Mouse (Mus musculus): ENCODE measurements around the gene Fbn1. TPM values are rescaled to one million over a fixed set of nuclear protein-coding genes. Genes with fewer than 3 reads are reported as not detected.

The Fbn1 gene
- polyA plus RNA-seq, 1 experiment from 2014 or later: 14.1 TPM

DNA sequence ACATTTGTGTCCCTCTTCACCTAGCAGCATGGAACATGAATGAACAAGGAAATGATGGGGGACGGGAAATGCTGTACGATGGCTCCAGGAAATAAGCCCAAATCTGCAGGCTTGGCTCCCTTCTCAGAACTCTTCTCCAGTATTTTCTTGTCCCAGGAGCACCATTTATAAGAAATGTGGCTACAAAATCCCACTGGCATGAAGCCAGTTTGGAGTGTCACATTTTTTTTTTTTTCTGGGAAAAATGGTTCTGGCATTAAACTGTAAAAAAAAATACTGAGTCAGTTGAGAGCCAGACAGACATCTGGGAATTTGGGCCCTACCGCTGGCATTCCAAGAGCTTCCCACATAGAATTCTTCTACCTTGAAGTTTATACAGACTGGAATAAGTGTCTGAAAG lies 203.0 kb downstream of the Fbn1 start:
- H3K9ac ChIP-seq (replicated peaks; ENCODE audit: low read length): no peak overlapping the region
- H3K27ac ChIP-seq (replicated peaks; ENCODE audit: low read depth, low read length): no peak overlapping the region
- ATAC-seq (replicated peaks; ENCODE audit: insufficient number of reproducible peaks, low FRiP score, low TSS enrichment, low read depth) (no peak), DNase-seq (ENCODE audit: low spot score) (no peak)
- 96% methylated on average over 3 of the region's 3 CpGs for WGBS
- no peaks in the 10 kb centered on the region for H3K9me3 ChIP-seq (replicated peaks; ENCODE audit: control insufficient read depth, low read length)
- no peak overlapping the region for H3K4me3 ChIP-seq (ENCODE audit: low read depth, low read length)
- H3K4me2 ChIP-seq (ENCODE audit: low read depth, low read length): no peak overlapping the region
- H3K4me1 ChIP-seq (ENCODE audit: control insufficient read depth, insufficient read depth, low read length): no peaks in the 10 kb centered on the region
- no peaks in the 10 kb centered on the region; the same call in 1 of the 2 replicates for H3K36me3 ChIP-seq (replicated peaks; ENCODE audit: control insufficient read depth, insufficient read depth, low read depth, low read length)
- H3K27me3 ChIP-seq (ENCODE audit: control insufficient read depth, insufficient read depth, low read length): no peaks in the 10 kb centered on the region

- DNase-seq (ENCODE audit: low spot score) (no peak), ATAC-seq (replicated peaks; ENCODE audit: insufficient number of reproducible peaks, low FRiP score, low TSS enrichment, low read depth) (no peak)
- 76% methylated on average over 5 of the region's 5 CpGs for WGBS
- Histone ChIP-seq H3K27ac (replicated peaks; ENCODE audit: low read depth, low read length) (no peak overlapping the region), H3K27me3 (ENCODE audit: control insufficient read depth, insufficient read depth, low read length) (no peaks in the 10 kb centered on the region), H3K4me2 (ENCODE audit: low read depth, low read length) (no peak overlapping the region), H3K9me3 (replicated peaks; ENCODE audit: control insufficient read depth, low read length) (no peaks in the 10 kb centered on the region), H3K36me3 (replicated peaks; ENCODE audit: control insufficient read depth, insufficient read depth, low read depth, low read length) (no peaks in the 10 kb centered on the region; the same call in 1 of the 2 replicates), H3K4me3 (ENCODE audit: low read depth, low read length) (no peak overlapping the region), H3K9ac (replicated peaks; ENCODE audit: low read length) (no peak overlapping the region), H3K4me1 (ENCODE audit: control insufficient read depth, insufficient read depth, low read length) (no peaks in the 10 kb centered on the region)
Measured at GRCm38 (mm10) chr2:125303764-125304384, 203.9 kb downstream of the Fbn1 start.

GRCm38 (mm10) chr2:125302625-125302924 lies 205.2 kb downstream of the Fbn1 start:
- H3K9me3 ChIP-seq (replicated peaks; ENCODE audit: control insufficient read depth, low read length): no peaks in the 10 kb centered on the region
- no peak overlapping the region for H3K4me3 ChIP-seq (ENCODE audit: low read depth, low read length)
- DNase-seq (ENCODE audit: low spot score) (no peak), ATAC-seq (replicated peaks; ENCODE audit: insufficient number of reproducible peaks, low FRiP score, low TSS enrichment, low read depth) (no peak)
- no peak overlapping the region for H3K27ac ChIP-seq (replicated peaks; ENCODE audit: low read depth, low read length)
- no peak overlapping the region for H3K9ac ChIP-seq (replicated peaks; ENCODE audit: low read length)
- H3K4me1 ChIP-seq (ENCODE audit: control insufficient read depth, insufficient read depth, low read length): no peaks in the 10 kb centered on the region
- 69% methylated on average over 8 of the region's 8 CpGs for WGBS
- H3K4me2 ChIP-seq (ENCODE audit: low read depth, low read length): no peak overlapping the region
- no peaks in the 10 kb centered on the region for H3K27me3 ChIP-seq (ENCODE audit: control insufficient read depth, insufficient read depth, low read length)
- no peaks in the 10 kb centered on the region; the same call in 1 of the 2 replicates for H3K36me3 ChIP-seq (replicated peaks; ENCODE audit: control insufficient read depth, insufficient read depth, low read depth, low read length)

DNA sequence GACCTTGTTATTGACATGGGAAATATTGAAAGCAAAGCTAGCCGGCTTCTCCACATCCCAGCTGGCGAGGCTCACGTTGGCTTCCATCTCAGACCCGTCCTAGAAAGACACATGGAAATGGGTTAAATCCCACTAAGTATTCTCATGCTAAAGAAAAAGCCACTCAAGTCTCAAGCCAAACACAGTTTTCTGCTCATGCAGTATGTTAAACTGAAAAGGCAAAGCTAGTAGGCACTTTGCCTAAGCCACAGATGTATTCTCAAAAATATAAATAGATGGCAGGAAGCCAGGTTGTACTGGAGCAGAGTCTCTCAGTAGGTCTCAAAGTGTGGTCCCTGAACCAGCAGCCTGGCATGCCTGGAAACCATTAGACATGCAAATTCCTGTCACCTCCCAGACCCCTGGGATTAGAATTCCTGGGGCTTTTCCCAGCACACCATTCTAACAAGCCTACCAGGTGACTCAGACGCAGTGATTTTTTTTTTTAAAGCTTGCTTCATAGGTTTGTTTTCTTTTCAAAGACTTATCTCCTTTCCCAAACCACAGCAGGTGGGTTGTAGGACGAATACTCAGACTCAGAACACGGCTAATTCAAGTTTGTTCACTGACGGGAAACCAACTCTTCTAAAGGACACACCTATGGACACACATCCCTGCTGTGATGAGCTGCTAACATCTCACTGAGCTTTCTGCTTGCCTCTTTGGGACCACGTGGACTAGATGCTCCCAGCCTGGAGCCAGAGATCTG lies 205.7 kb downstream of the Fbn1 start:
- H3K4me2 ChIP-seq (ENCODE audit: low read depth, low read length): no peak overlapping the region
- no peaks in the 10 kb centered on the region for H3K4me1 ChIP-seq (ENCODE audit: control insufficient read depth, insufficient read depth, low read length)
- no peak overlapping the region for H3K4me3 ChIP-seq (ENCODE audit: low read depth, low read length)
- WGBS: 57% methylated on average over 9 of the region's 9 CpGs
- H3K27ac ChIP-seq (replicated peaks; ENCODE audit: low read depth, low read length): no peak overlapping the region
- ATAC-seq (replicated peaks; ENCODE audit: insufficient number of reproducible peaks, low FRiP score, low TSS enrichment, low read depth): no peak
- H3K9ac ChIP-seq (replicated peaks; ENCODE audit: low read length): no peak overlapping the region
- no peaks in the 10 kb centered on the region for H3K27me3 ChIP-seq (ENCODE audit: control insufficient read depth, insufficient read depth, low read length)
- DNase-seq (ENCODE audit: low spot score): no peak
- no peaks in the 10 kb centered on the region for H3K9me3 ChIP-seq (replicated peaks; ENCODE audit: control insufficient read depth, low read length)
- no peaks in the 10 kb centered on the region; the same call in 1 of the 2 replicates for H3K36me3 ChIP-seq (replicated peaks; ENCODE audit: control insufficient read depth, insufficient read depth, low read depth, low read length)

- no peaks in the 10 kb centered on the region for H3K27me3 ChIP-seq (ENCODE audit: control insufficient read depth, insufficient read depth, low read length)
- ATAC-seq (replicated peaks; ENCODE audit: insufficient number of reproducible peaks, low FRiP score, low TSS enrichment, low read depth) (no peak), DNase-seq (ENCODE audit: low spot score) (no peak)
- 97% methylated on average over 1 of the region's 1 CpGs for WGBS
- no peak overlapping the region for H3K4me3 ChIP-seq (ENCODE audit: low read depth, low read length)
- no peak overlapping the region for H3K4me2 ChIP-seq (ENCODE audit: low read depth, low read length)
- no peaks in the 10 kb centered on the region for H3K36me3 ChIP-seq (replicated peaks; ENCODE audit: control insufficient read depth, insufficient read depth, low read depth, low read length)
- H3K9me3 ChIP-seq (replicated peaks; ENCODE audit: control insufficient read depth, low read length): no peaks in the 10 kb centered on the region
- H3K27ac ChIP-seq (replicated peaks; ENCODE audit: low read depth, low read length): no peak overlapping the region
- H3K9ac ChIP-seq (replicated peaks; ENCODE audit: low read length): no peak overlapping the region
- no peaks in the 10 kb centered on the region for H3K4me1 ChIP-seq (ENCODE audit: control insufficient read depth, insufficient read depth, low read length)
Measured at GRCm38 (mm10) chr2:125298841-125299240, 209.0 kb downstream of the Fbn1 start.

GRCm38 (mm10) chr2:125295526-125295925 lies 212.3 kb downstream of the Fbn1 start:
- ATAC-seq (replicated peaks; ENCODE audit: insufficient number of reproducible peaks, low FRiP score, low TSS enrichment, low read depth) (no peak), DNase-seq (ENCODE audit: low spot score) (no peak)
- Histone ChIP-seq H3K4me2 (ENCODE audit: low read depth, low read length) (no peak overlapping the region), H3K9ac (replicated peaks; ENCODE audit: low read length) (no peak overlapping the region), H3K36me3 (replicated peaks; ENCODE audit: control insufficient read depth, insufficient read depth, low read depth, low read length) (no peaks in the 10 kb centered on the region), H3K27ac (replicated peaks; ENCODE audit: low read depth, low read length) (no peak overlapping the region), H3K9me3 (replicated peaks; ENCODE audit: control insufficient read depth, low read length) (no peaks in the 10 kb centered on the region), H3K27me3 (ENCODE audit: control insufficient read depth, insufficient read depth, low read length) (no peaks in the 10 kb centered on the region), H3K4me1 (ENCODE audit: control insufficient read depth, insufficient read depth, low read length) (no peaks in the 10 kb centered on the region), H3K4me3 (ENCODE audit: low read depth, low read length) (no peak overlapping the region)
- 87% methylated on average over 3 of the region's 3 CpGs for WGBS

GRCm38 (mm10) chr2:125293969-125294491 lies 213.8 kb downstream of the Fbn1 start:
- DNase-seq (ENCODE audit: low spot score): no peak
- no peak for ATAC-seq (replicated peaks; ENCODE audit: insufficient number of reproducible peaks, low FRiP score, low TSS enrichment, low read depth)
- Histone ChIP-seq H3K27ac (replicated peaks; ENCODE audit: low read depth, low read length) (no peak overlapping the region), H3K9me3 (replicated peaks; ENCODE audit: control insufficient read depth, low read length) (no peaks in the 10 kb centered on the region), H3K27me3 (ENCODE audit: control insufficient read depth, insufficient read depth, low read length) (no peaks in the 10 kb centered on the region), H3K4me2 (ENCODE audit: low read depth, low read length) (no peak overlapping the region), H3K4me1 (ENCODE audit: control insufficient read depth, insufficient read depth, low read length) (no peaks in the 10 kb centered on the region), H3K9ac (replicated peaks; ENCODE audit: low read length) (no peak overlapping the region), H3K36me3 (replicated peaks; ENCODE audit: control insufficient read depth, insufficient read depth, low read depth, low read length) (no peaks in the 10 kb centered on the region), H3K4me3 (ENCODE audit: low read depth, low read length) (no peak overlapping the region)
- 84% methylated on average over 5 of the region's 5 CpGs for WGBS

GRCm38 (mm10) chr2:125292616-125293015 lies 215.2 kb downstream of the Fbn1 start:
- Histone ChIP-seq H3K9me3 (replicated peaks; ENCODE audit: control insufficient read depth, low read length) (no peaks in the 10 kb centered on the region), H3K27ac (replicated peaks; ENCODE audit: low read depth, low read length) (no peak overlapping the region), H3K4me2 (ENCODE audit: low read depth, low read length) (no peak overlapping the region), H3K27me3 (ENCODE audit: control insufficient read depth, insufficient read depth, low read length) (no peaks in the 10 kb centered on the region), H3K36me3 (replicated peaks; ENCODE audit: control insufficient read depth, insufficient read depth, low read depth, low read length) (no peaks in the 10 kb centered on the region), H3K4me1 (ENCODE audit: control insufficient read depth, insufficient read depth, low read length) (no peaks in the 10 kb centered on the region), H3K9ac (replicated peaks; ENCODE audit: low read length) (no peak overlapping the region), H3K4me3 (ENCODE audit: low read depth, low read length) (no peak overlapping the region)
- no peak for DNase-seq (ENCODE audit: low spot score)
- 82% methylated on average over 7 of the region's 7 CpGs for WGBS
- ATAC-seq (replicated peaks; ENCODE audit: insufficient number of reproducible peaks, low FRiP score, low TSS enrichment, low read depth): no peak
